18 mouse cellular contexts compared by ENCODE assay signal in genomic region chr19:58521696-58522095, GRCm38 (mm10). TPM values are rescaled to one million over a fixed set of nuclear protein-coding genes. Genes with fewer than 3 reads are reported as not detected.
DNase-seq lines count a peak whose midpoint lies in the region; ATAC-seq lines count a peak whose summit lies in the region.
"Had no signal": no experiment of that assay in that cellular context is flagged by ENCODE, and none has a peak within 500 bp of the region (broad histone marks: within the 10 kb centered on the region; RNA-seq: fewer than 3 reads in every experiment).

No protein-coding gene starts in this region.

- intact Hi-C loops in left cerebral cortex, postnatal 4 days (cut with DNase I) = no loop called here
- intact Hi-C loops in left cerebral cortex, postnatal 10 days (cut with DNase I) = no loop called here

- no peak for DNase-seq in frontal cortex, postnatal 14 days (ENCODE audit: low spot score in 2 of 2)
- DNase-seq in left cerebral cortex, postnatal 4 days = peak; percentile 8
- no peak for DNase-seq in left cerebral cortex, postnatal 10 days (ENCODE audit: extremely low spot score in 1 of 2, low spot score in 2 of 2)
- DNase-seq in NIH3T3 (ENCODE audit: low read depth) = peak; percentile 41
- peak; percentile 59 for DNase-seq in fat pad, adult 2 months (ENCODE audit: extremely low read depth, low read depth, low spot score)
- DNase-seq in testis, postnatal 14 days (ENCODE audit: low spot score) = no peak
- DNase-seq in lung, adult 18-20 months = no peak
- DNase-seq: adrenal gland, postnatal 10 days; cerebellum, adult 11-12 months; gastrocnemius, adult 2 months; gastrocnemius, postnatal 25 days; heart, adult 18-20 months; heart, postnatal 14 days had no signal

- ATAC-seq in frontal cortex, adult (ENCODE audit: low TSS enrichment) = peak; percentile 62
- ATAC-seq: forebrain, embryonic 16.5 days; hindbrain, postnatal 0 days had no signal

RNA-seq across cellular contexts. Expression of gene Ccdc172, which starts 9.9 kb away (rescaled TPM):
- total RNA-seq in left cerebral cortex, postnatal 4 days (2021) = not detected
- total RNA-seq in left cerebral cortex, postnatal 10 days (2021) = not detected
- total RNA-seq: adrenal gland, postnatal 10 days; adrenal gland, postnatal 4 days; gastrocnemius, adult 2 months; gastrocnemius, postnatal 25 days; heart, adult 18-20 months; heart, postnatal 14 days; hematopoietic stem cell, adult 5-6 weeks; hindbrain, postnatal 0 days had no signal

Comparison
In these comparisons a context has a peak if more than half of its experiments do, and no peak if none do; other contexts are left out.
1. DNase-seq: peak in left cerebral cortex, postnatal 4 days (single experiment), NIH3T3 (single experiment) and fat pad, adult 2 months (single experiment); none in frontal cortex, postnatal 14 days (0 of 2), left cerebral cortex, postnatal 10 days (0 of 2), testis, postnatal 14 days (single experiment) and lung, adult 18-20 months (0 of 2).